Mouse (Mus musculus) kidney, adult 2 months (tissue): ENCODE data around the gene Ankra2.

ENCODE experiments used
- CTCF ChIP-seq: fragments of 200-500 bp; conservative IDR thresholded peaks from 2 replicates; pipeline ENCODE4 v1.5.1; 2011; ENCODE audit warnings: low read depth, mild to moderate bottlenecking, control low read depth, low read length, moderate library complexity, mixed read lengths; ENCODE audit not compliant: insufficient read depth, insufficient read length
- POLR2A ChIP-seq: fragments of 200-500 bp; IDR thresholded peaks from one replicate; pipeline ENCODE4 v1.6.1; 2011; ENCODE audit warnings: low read depth, low read length, control low read depth

GRCm38 (mm10) chr13:98297883-98298482 is 35.1 kb downstream of the Ankra2 start:
- TF ChIP-seq CTCF (no peak), POLR2A (no peak)
